Mouse (Mus musculus) limb, embryonic 10.5 days (tissue): ENCODE measurements at regions not wholly inside any gene's neighbourhood (a gene's known extent, or its start where the extent isn't known, plus 50 kb on each side); places are given as distances from the start of the nearest gene placed in this dataset.

Source experiments
- DNase-seq: peaks from one replicate; pipeline ENCODE4 v3.0.0-alpha.2; 2017; ENCODE audit warnings: low spot score
- H3K27ac ChIP-seq: fragments of 300-500 bp; sonication (generic); 2 replicates; pipeline ENCODE4 v1.5.1; 2016; ENCODE audit warnings: mild to moderate bottlenecking
- H3K27me3 ChIP-seq: fragments of 300-500 bp; sonication (generic); 2 replicates; pipeline ENCODE4 v1.6.1; 2016; ENCODE audit warnings: low read depth, mild to moderate bottlenecking; ENCODE audit not compliant: poor library complexity, severe bottlenecking
- H3K36me3 ChIP-seq: fragments of 300-500 bp; sonication (generic); 2 replicates; pipeline ENCODE4 v1.6.1; 2016; ENCODE audit warnings: mild to moderate bottlenecking, moderate library complexity
- H3K4me1 ChIP-seq: fragments of 300-500 bp; sonication (generic); 2 replicates; pipeline ENCODE4 v1.6.1; 2016
- H3K4me3 ChIP-seq: fragments of 300-500 bp; sonication (generic); 2 replicates; pipeline ENCODE4 v1.5.1; 2016; ENCODE audit warnings: mild to moderate bottlenecking, moderate library complexity
- H3K9me3 ChIP-seq: fragments of 300-500 bp; sonication (generic); replicated peaks from 2 replicates; pipeline ENCODE4 v1.6.1; 2016; ENCODE audit warnings: mild to moderate bottlenecking
- WGBS: fragments of 180-500 bp; shearing (Covaris S2); methylation state at CpG from one replicate; pipeline ENCODE4 v1.1.7; 2016; 5-methylcytosine and 5-hydroxymethylcytosine counted together

DNA sequence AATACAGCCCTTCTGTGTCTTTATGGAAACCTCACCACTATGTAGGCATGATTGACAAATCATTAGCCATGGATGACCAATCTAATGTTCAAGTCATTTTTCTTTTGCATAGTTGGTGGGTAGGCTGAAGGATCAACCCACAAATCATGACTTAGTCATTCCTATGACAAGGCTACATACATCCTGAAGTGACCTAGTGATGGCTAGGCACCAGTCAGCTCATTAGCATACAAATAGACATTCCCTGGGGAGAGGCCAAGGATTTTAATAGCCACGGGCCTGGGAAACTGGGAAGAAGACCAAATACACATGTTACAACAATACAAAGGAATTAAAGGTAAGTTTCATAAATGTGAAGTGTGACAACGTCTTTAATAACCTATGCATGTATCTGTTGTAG lies 231.1 kb upstream of the Arglu1 start:
- H3K4me3 ChIP-seq = no peak overlapping the region
- no peaks in the 10 kb centered on the region for H3K9me3 ChIP-seq
- no peak for DNase-seq
- no peaks in the 10 kb centered on the region for H3K36me3 ChIP-seq
- no peak overlapping the region for H3K27ac ChIP-seq
- no peaks in the 10 kb centered on the region for H3K27me3 ChIP-seq
- 75% methylated on average over 2 of the region's 2 CpGs for WGBS
- 0 out of 2 replicates have a peak, but pooled peaks cover 4% of the 10 kb centered on the region for H3K4me1 ChIP-seq

DNA sequence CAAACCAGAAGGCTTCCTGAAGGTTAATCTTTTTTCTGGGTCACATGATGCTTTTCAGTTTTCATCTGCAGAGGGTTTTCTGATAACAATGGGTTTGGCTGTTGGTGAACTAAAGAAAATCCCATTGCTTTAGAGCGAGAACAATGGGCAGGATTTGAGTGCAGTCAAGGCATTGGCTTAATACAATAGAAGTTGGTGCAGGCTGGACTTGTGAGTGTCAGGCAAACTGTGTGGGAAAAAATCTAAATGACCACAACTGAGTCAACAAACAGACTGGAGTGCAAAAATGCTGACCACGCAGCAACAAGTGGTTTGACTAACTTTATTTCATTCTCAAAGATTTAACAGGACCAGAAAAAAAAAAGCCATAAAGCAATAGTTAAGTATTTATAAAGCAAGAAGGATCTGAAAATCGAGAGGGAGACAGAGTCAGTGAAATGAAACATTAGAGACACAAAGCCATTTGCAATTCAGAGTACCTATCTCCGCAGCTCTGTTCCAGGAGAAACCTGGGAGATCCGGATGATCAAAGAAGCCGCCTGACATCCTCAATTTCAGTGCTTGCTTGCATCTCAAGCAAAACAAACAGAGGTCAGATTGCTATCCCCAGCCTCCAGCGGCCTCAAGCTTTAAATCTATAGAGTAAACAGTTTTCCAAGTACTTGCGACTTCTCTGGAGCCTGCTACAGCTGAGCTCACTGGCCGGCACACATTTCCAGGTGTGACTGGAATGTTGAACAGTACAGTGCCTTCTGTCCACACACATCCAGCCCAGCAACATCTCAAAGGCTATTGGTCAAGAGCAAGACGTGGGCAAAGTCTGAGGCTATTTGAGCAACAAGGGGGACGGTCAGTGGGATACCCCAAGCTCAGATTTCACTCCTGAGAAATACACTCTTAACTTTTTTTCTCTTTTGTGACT lies 229.5 kb upstream of the Arglu1 start:
- no peaks in the 10 kb centered on the region for H3K27me3 ChIP-seq
- no peak overlapping the region for H3K27ac ChIP-seq
- 20% methylated on average over 11 of the region's 11 CpGs for WGBS
- H3K36me3 ChIP-seq = no peaks in the 10 kb centered on the region
- 0 out of 2 replicates have a peak, but pooled peaks cover 4% of the 10 kb centered on the region for H3K4me1 ChIP-seq
- H3K4me3 ChIP-seq = no peak overlapping the region
- 0 out of 2 replicates have a peak, but pooled peaks cover 2% of the 10 kb centered on the region for H3K9me3 ChIP-seq
- DNase-seq = no peak

DNA sequence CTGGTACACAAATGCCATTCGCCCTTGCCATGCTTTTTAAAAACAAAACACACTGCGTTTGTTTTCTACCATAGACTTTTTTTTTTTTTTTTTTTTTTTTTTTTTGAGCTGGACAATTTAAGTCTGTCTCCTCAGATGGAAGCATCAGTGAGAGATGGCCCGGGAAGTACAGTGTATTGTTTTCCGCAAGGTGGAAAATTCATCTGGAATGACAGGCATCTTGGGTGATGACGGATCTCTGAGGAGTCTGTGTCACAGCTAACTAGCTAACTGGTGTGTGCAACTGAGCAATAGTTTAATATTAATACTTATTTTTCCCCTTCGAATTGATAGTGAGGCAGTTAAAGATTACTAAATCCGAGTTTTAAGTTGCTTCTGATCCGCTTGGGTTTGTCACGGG lies 228.7 kb upstream of the Arglu1 start:
- Histone ChIP-seq H3K27ac (no peak overlapping the region), H3K4me3 (no peak overlapping the region), H3K4me1 (0 out of 2 replicates have a peak, but pooled peaks cover 4% of the 10 kb centered on the region), H3K27me3 (no peaks in the 10 kb centered on the region), H3K9me3 (0 out of 2 replicates have a peak, but pooled peaks cover 2% of the 10 kb centered on the region), H3K36me3 (no peaks in the 10 kb centered on the region)
- WGBS = 89% methylated on average over 9 of the region's 9 CpGs
- no peak for DNase-seq

DNA sequence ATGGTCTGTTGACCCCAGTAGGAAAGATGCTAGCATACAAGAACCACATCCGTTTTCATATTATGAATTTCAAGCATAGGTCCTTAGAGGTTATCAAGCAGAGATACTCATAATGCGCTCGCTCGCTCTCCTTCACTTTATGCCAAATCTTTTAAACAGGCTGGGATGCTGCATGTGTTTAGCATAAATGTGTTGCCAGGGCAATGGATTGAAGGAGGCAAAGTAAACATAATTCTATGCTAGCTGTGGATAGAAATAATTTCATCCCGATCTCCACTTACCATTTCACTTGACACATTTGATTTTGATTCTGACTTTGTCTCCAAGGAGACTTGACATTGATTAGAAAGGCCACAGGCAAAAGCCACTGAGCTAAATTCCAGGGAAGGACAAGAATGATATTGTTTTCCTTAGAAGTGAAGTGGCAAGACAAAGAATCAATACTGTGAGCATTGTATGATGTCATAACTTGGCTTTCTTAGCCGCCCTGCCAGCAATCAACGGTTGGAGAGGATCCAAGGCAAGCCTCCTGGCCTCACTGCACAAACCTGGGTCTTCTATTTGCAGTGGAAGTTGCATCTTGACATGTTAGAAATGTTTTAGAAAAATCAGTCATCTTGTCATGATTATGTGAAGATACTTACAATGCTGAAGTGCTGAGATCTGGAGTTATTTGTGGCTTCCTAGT lies 217.3 kb upstream of the Arglu1 start:
- H3K27ac ChIP-seq = no peak overlapping the region
- no peak for DNase-seq
- H3K9me3 ChIP-seq = no peaks in the 10 kb centered on the region
- H3K36me3 ChIP-seq = no peaks in the 10 kb centered on the region
- no peak overlapping the region for H3K4me3 ChIP-seq
- no peaks in the 10 kb centered on the region for H3K27me3 ChIP-seq
- no peaks in the 10 kb centered on the region for H3K4me1 ChIP-seq
- WGBS = 90% methylated on average over 7 of the region's 7 CpGs

DNA sequence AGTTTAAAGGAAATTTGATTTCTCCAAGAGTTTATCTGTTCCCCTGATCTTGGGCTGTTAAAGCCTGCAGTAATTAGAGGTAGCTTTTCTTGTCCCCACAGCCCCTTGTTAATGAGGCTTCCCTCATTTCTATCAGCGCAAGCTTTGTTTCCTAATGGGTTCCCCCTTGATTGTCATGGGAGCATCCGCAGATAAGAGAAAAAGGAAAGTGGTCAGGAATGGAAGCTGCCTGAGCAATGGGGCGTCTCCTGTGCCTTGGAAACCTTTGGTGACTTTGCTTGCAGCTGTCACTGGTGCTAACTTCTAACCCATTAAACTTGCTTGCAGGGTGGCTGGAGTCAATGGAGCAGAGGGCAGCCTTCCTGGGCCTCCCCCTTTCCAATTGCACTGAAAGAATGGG lies 202.7 kb upstream of the Arglu1 start:
- no peaks in the 10 kb centered on the region for H3K9me3 ChIP-seq
- no peak overlapping the region for H3K4me3 ChIP-seq
- WGBS = 11% methylated on average over 3 of the region's 3 CpGs
- no peaks in the 10 kb centered on the region for H3K27me3 ChIP-seq
- DNase-seq = no peak
- H3K27ac ChIP-seq = no peak overlapping the region
- no peaks in the 10 kb centered on the region for H3K36me3 ChIP-seq
- no peaks in the 10 kb centered on the region for H3K4me1 ChIP-seq

DNA sequence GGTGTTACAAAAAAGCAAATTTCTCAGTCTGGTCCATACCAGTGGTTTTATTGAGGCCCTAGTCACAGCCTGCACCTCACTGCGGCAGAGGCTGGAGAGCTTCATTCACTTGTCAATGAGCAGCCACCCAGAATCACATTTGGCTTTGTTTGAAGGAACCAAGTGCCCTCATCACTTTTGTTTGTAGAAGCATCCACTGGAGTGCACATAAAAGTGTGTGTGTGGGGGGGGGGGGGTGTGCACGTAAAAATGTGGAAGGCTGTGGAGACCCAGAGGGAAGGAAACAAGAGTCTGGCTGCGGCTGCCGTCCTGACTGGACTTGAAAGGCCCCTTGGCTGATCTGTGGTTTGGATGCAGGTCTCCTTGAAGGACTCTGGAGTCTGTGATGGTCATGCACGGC lies 187.0 kb upstream of the Arglu1 start:
- Histone ChIP-seq H3K4me1 (peaks cover 11% of the 10 kb centered on the region; the same call in 1 of the 2 replicates), H3K4me3 (no peak overlapping the region), H3K27me3 (peaks cover 5% of the 10 kb centered on the region; the same call in 1 of the 2 replicates), H3K36me3 (no peaks in the 10 kb centered on the region), H3K27ac (no peak overlapping the region), H3K9me3 (no peaks in the 10 kb centered on the region)
- no peak for DNase-seq
- 47% methylated on average over 5 of the region's 5 CpGs for WGBS

DNA sequence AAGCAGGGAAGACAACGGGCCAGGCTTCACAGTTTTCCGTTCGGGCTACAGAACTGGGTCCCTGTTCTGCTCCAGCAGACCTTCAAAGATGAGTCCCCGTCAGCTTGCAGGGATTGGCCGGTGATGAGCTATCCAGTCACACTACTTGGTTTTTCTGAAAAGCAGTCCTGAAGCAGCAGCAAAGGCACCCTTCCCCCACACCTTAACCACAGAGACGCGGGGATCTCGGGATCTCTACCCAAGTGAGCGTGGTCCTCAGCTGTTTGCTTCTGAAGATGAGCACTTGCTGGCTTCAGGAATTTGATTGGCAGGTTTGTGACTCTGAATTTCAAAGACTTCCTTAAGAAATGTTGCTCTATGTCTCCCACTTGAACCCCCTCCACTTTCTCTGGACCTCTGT lies 186.6 kb upstream of the Arglu1 start:
- no peak for DNase-seq
- no peaks in the 10 kb centered on the region for H3K9me3 ChIP-seq
- H3K4me3 ChIP-seq = no peak overlapping the region
- H3K27ac ChIP-seq = no peak overlapping the region
- peaks cover 5% of the 10 kb centered on the region; the same call in 1 of the 2 replicates for H3K27me3 ChIP-seq
- 60% methylated on average over 9 of the region's 9 CpGs for WGBS
- H3K36me3 ChIP-seq = no peaks in the 10 kb centered on the region
- peaks cover 11% of the 10 kb centered on the region; the same call in 1 of the 2 replicates for H3K4me1 ChIP-seq

DNA sequence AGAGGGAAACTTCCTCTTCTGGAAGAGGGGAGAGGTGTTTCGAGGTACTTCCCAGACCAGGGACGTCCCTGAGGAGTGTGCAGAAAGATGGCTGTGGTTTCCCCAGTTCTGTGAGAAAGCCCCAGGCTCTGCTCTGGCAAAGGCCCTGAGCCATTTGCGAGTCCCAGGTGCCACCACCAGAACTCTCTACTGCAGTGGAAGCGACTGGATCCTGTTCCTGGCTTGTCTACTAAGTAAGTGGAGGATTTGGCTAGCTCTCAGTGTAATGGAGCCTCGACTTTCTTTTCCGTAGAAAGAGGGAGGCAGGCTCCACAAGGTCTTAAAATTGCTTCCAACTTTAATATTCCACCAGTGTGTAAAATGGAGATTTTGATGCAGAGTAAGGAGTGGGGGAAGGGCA lies 186.1 kb upstream of the Arglu1 start:
- Histone ChIP-seq H3K4me1 (peaks cover 11% of the 10 kb centered on the region; the same call in 1 of the 2 replicates), H3K36me3 (no peaks in the 10 kb centered on the region), H3K27me3 (peaks cover 5% of the 10 kb centered on the region; the same call in 1 of the 2 replicates), H3K4me3 (no peak overlapping the region), H3K27ac (no peak overlapping the region), H3K9me3 (no peaks in the 10 kb centered on the region)
- no peak for DNase-seq
- WGBS = 82% methylated on average over 6 of the region's 6 CpGs

DNA sequence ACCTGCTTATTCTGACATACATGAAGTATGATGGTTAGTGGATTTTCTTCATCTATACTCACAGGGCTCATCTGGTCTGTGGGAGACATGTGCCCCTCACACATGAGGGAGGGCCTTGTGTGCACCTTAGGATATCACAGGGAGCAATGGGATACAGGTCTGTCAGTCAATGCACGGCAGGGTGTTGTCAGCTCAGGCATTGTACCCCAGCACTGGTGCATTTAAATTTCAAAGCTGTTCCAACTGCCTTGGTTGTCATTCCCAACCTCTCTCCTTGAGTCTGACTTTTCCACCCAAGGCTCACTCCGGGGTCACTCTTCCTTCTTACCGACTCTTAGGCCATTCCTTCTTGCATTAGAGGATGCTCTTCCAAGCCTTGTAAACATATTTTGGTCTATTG lies 181.6 kb upstream of the Arglu1 start:
- WGBS = 71% methylated on average over 3 of the region's 3 CpGs

DNA sequence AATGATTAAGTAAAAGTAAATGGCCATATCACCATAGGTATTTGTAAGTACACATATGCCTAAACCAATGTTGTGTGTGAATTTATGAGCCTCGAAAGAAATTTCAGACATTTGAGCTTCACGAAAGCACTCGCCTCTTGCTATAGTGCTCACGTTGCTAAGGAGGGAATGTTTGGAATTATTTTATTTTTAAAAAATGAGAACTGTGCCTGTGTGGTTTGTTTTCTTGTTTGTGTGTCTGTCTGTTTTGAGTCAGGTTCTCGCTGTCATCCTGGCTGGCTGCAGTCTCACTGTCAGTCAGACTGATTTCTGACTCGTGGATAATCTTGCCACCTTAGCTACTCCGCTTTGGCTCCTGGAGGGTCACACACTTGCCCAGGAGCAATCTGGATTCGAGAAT lies 180.7 kb upstream of the Arglu1 start:
- H3K4me1 ChIP-seq = peaks cover 21% of the 10 kb centered on the region
- H3K27ac ChIP-seq = no peak overlapping the region
- no peak for DNase-seq
- no peaks in the 10 kb centered on the region for H3K9me3 ChIP-seq
- WGBS = 59% methylated on average over 8 of the region's 8 CpGs
- H3K27me3 ChIP-seq = peaks cover 5% of the 10 kb centered on the region; the same call in 1 of the 2 replicates
- H3K4me3 ChIP-seq = no peak overlapping the region
- H3K36me3 ChIP-seq = no peaks in the 10 kb centered on the region

More for the DNA sequence above, 181.6 kb upstream of the Arglu1 start:
- Histone ChIP-seq H3K27ac (no peak overlapping the region), H3K27me3 (peaks cover 5% of the 10 kb centered on the region; the same call in 1 of the 2 replicates), H3K4me1 (peaks cover 23% of the 10 kb centered on the region), H3K4me3 (no peak overlapping the region), H3K9me3 (no peaks in the 10 kb centered on the region), H3K36me3 (no peaks in the 10 kb centered on the region)
- DNase-seq = no peak

DNA sequence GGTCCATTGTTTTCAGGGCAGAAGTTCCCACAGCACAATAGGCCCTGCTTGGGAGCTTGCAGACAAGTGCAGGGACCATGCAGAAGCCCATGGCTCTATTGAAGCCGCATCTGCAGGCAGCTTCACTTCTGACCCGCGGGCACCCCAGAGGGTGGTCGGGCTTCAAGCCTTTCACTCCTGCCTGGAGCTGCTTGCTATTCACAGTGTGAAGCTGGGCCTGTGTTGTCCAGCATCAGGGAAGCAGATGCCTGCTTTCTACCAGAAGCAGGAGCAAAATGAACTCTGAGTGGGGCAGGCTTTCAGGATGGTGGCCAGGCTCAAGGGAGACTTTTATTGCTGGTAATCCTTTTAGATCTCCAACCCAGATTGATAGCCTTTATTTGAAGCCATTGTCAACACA lies 180.2 kb upstream of the Arglu1 start:
- Histone ChIP-seq H3K9me3 (no peaks in the 10 kb centered on the region), H3K36me3 (no peaks in the 10 kb centered on the region), H3K4me1 (peaks cover 21% of the 10 kb centered on the region), H3K27ac (peak overlapping the region; percentile 61), H3K27me3 (peaks cover 5% of the 10 kb centered on the region; the same call in 1 of the 2 replicates), H3K4me3 (no peak overlapping the region)
- under 1% methylated on average over 4 of the region's 4 CpGs for WGBS
- peak; percentile 47 for DNase-seq

DNA sequence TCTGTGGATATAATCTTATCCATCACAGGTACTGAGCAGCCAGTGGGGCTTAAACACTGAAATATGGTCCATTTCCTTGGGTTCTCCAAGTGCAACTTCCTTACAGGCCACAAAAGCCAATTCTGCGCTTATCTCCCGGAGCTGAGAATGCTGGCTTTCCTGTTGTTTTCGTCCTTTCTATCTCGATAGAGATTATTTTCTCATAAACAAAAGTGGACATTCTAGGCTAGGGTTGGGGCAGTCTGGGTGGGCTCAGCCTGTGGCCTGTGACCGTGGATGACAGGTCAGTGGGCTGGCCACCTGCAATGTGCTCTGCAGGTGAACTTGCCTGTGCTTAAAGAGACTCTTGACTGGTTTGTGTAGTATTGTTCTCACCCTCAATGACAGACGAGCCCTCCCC lies 179.0 kb upstream of the Arglu1 start:
- no peak for DNase-seq
- no peak overlapping the region for H3K27ac ChIP-seq
- H3K4me3 ChIP-seq = no peak overlapping the region
- peaks cover 5% of the 10 kb centered on the region; the same call in 1 of the 2 replicates for H3K27me3 ChIP-seq
- WGBS = 71% methylated on average over 6 of the region's 6 CpGs
- no peaks in the 10 kb centered on the region for H3K9me3 ChIP-seq
- H3K36me3 ChIP-seq = no peaks in the 10 kb centered on the region
- H3K4me1 ChIP-seq = peaks cover 21% of the 10 kb centered on the region

DNA sequence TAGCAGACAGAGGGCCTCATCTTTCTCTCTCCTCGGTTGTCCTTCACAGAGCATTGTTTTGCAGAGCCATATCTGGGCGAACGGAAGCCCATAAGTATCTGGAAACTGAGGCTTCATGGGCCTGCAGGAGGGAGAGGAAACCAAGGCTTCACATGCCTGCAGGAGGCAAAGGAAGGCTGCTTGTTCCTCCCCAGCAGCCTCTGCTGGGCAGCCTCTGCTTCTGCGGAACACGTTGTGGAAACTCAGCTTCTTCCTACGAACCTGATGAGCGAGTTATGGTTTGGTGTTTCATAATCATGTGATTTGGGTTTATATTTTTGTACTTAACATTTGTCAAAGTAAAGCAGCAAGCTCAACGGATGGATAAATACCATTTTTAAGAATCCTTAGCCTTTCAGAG lies 177.6 kb upstream of the Arglu1 start:
- no peak for DNase-seq
- Histone ChIP-seq H3K4me3 (no peak overlapping the region), H3K27ac (no peak overlapping the region), H3K27me3 (peaks cover 3% of the 10 kb centered on the region; the same call in 1 of the 2 replicates), H3K9me3 (no peaks in the 10 kb centered on the region), H3K4me1 (peaks cover 21% of the 10 kb centered on the region), H3K36me3 (no peaks in the 10 kb centered on the region)
- 80% methylated on average over 8 of the region's 8 CpGs for WGBS
